Mouse (Mus musculus): ENCODE results near the gene Pla2g4b. TPM values are rescaled to one million over a fixed set of nuclear protein-coding genes. Genes with fewer than 3 reads are reported as not detected.

The Pla2g4b gene
- total RNA-seq (2021) = 1 to 10 TPM; 3.3 TPM

GRCm38 (mm10) chr2:120032726-120033467 lies at the start of gene Pla2g4b:
Gene Pla2g4b, plus strand, starts transcription at chr2:120033417.
- no peak for DNase-seq (ENCODE audit: extremely low spot score in 1 of 2, low spot score in 1 of 2)

- no peak for DNase-seq (ENCODE audit: extremely low spot score in 1 of 2, low spot score in 1 of 2)
These were observed 47.3 kb upstream of the Pla2g4b start for GRCm38 (mm10) chr2:119985871-119986270.

- DNase-seq (ENCODE audit: extremely low spot score in 1 of 2, low spot score in 1 of 2) = no peak
These were observed 46.8 kb upstream of the Pla2g4b start for GRCm38 (mm10) chr2:119986369-119986768.

- no peak for DNase-seq (ENCODE audit: extremely low spot score in 1 of 2, low spot score in 1 of 2)
These were observed 45.8 kb upstream of the Pla2g4b start for GRCm38 (mm10) chr2:119987441-119987840.

GRCm38 (mm10) chr2:119988952-119989351 lies 44.3 kb upstream of the Pla2g4b start:
- no peak for DNase-seq (ENCODE audit: extremely low spot score in 1 of 2, low spot score in 1 of 2)

- DNase-seq (ENCODE audit: extremely low spot score in 1 of 2, low spot score in 1 of 2) = no peak
These were observed 42.3 kb upstream of the Pla2g4b start for GRCm38 (mm10) chr2:119990881-119991280.

- DNase-seq (ENCODE audit: extremely low spot score in 1 of 2, low spot score in 1 of 2) = no peak
These were observed 40.9 kb upstream of the Pla2g4b start for GRCm38 (mm10) chr2:119992349-119992748.

GRCm38 (mm10) chr2:119993515-119993914 lies 39.7 kb upstream of the Pla2g4b start:
- DNase-seq (ENCODE audit: extremely low spot score in 1 of 2, low spot score in 1 of 2) = no peak

- DNase-seq (ENCODE audit: extremely low spot score in 1 of 2, low spot score in 1 of 2) = no peak
These were observed 38.4 kb upstream of the Pla2g4b start for GRCm38 (mm10) chr2:119994839-119995238.

- DNase-seq (ENCODE audit: extremely low spot score in 1 of 2, low spot score in 1 of 2) = no peak
These were observed 37.6 kb upstream of the Pla2g4b start for GRCm38 (mm10) chr2:119995391-119996281.

GRCm38 (mm10) chr2:119997354-119997753 lies 35.9 kb upstream of the Pla2g4b start:
- DNase-seq (ENCODE audit: extremely low spot score in 1 of 2, low spot score in 1 of 2) = no peak

GRCm38 (mm10) chr2:119999731-120000130 lies 33.5 kb upstream of the Pla2g4b start:
- DNase-seq (ENCODE audit: extremely low spot score in 1 of 2, low spot score in 1 of 2) = no peak

- DNase-seq (ENCODE audit: extremely low spot score in 1 of 2, low spot score in 1 of 2) = no peak
These were observed 32.2 kb upstream of the Pla2g4b start for GRCm38 (mm10) chr2:120000882-120001584.

- DNase-seq (ENCODE audit: extremely low spot score in 1 of 2, low spot score in 1 of 2) = no peak
These were observed 31.3 kb upstream of the Pla2g4b start for GRCm38 (mm10) chr2:120001956-120002355.

- DNase-seq (ENCODE audit: extremely low spot score in 1 of 2, low spot score in 1 of 2) = no peak
These were observed 29.2 kb upstream of the Pla2g4b start for GRCm38 (mm10) chr2:120003970-120004369.

GRCm38 (mm10) chr2:120006696-120007095 lies 26.5 kb upstream of the Pla2g4b start:
- DNase-seq (ENCODE audit: extremely low spot score in 1 of 2, low spot score in 1 of 2) = no peak

GRCm38 (mm10) chr2:120007680-120008210 lies 25.5 kb upstream of the Pla2g4b start:
- no peak for DNase-seq (ENCODE audit: extremely low spot score in 1 of 2, low spot score in 1 of 2)

GRCm38 (mm10) chr2:120008672-120009071 lies 24.5 kb upstream of the Pla2g4b start:
- DNase-seq (ENCODE audit: extremely low spot score in 1 of 2, low spot score in 1 of 2) = no peak

GRCm38 (mm10) chr2:120011462-120012200 lies 21.6 kb upstream of the Pla2g4b start:
- peak in 1 of 2 experiments; percentile 62 for DNase-seq (ENCODE audit: extremely low spot score in 1 of 2, low spot score in 1 of 2)

GRCm38 (mm10) chr2:120012924-120013323 lies 20.3 kb upstream of the Pla2g4b start:
- no peak for DNase-seq (ENCODE audit: extremely low spot score in 1 of 2, low spot score in 1 of 2)
